In the genomic region with DNA sequence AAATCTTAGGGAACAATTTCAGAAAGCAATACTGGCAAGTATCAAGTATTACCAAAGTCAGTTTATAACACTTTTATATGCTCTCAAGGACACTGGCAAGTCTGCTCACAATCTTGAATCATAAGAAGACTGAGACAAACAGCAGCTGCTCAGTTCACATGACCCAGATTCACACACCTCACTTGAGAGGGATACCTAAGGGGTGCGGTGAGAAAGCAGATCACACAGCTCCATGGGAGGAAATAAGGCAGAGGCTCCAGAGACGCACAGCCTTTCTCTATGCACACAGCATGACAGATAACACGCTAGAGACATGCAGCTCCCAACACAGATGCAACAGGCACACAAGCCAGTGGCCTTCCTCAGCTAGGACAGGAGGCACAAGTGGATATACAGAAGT, we compare ENCODE assay signal across 18 mouse cellular contexts. TPM values are rescaled to one million over a fixed set of nuclear protein-coding genes. Genes with fewer than 3 reads are reported as not detected.
DNase-seq lines count a peak whose midpoint lies in the region.
"Had no signal": no experiment of that assay in that cellular context is flagged by ENCODE, and none has a peak within 500 bp of the region (broad histone marks: within the 10 kb centered on the region; RNA-seq: fewer than 3 reads in every experiment).

No protein-coding gene starts in this region.

- peak; percentile 28 for DNase-seq in gastrocnemius, adult 18-20 months (ENCODE audit: low spot score)
- DNase-seq in gastrocnemius, postnatal 4 days (ENCODE audit: low spot score in 2 of 2), result no peak
- DNase-seq in lung, postnatal 36 days, result peak; percentile 7
- no peak for DNase-seq in lung, postnatal 14 days
- peak; percentile 34 to 48 for DNase-seq in thymus, adult 18-20 months
- DNase-seq in thymus, postnatal 36 days, result peak; percentile 41 to 64
- DNase-seq in urinary bladder, postnatal 10 days (ENCODE audit: low spot score), result no peak
- no peak for DNase-seq in gastrocnemius, adult 8-10 months (ENCODE audit: low spot score in 2 of 2)
- DNase-seq: adrenal gland, postnatal 25 days; cerebellum, adult 9-11 months; forebrain, postnatal 0 days; gastrocnemius, postnatal 10 days; heart, adult 2 months; heart, postnatal 14 days; kidney, adult 2 months; kidney, postnatal 14 days; lung, adult 2 months; lung, postnatal 4 days had no signal

RNA-seq across cellular contexts. Expression of gene Ppp6r3, which starts 45.8 kb away (rescaled TPM):
- 10 to 100 TPM; 57.0 to 65.4 TPM for total RNA-seq in gastrocnemius, adult 18-20 months (2021)
- 10 to 100 TPM; 79.3 to 94.5 TPM for total RNA-seq in gastrocnemius, postnatal 4 days (2021)
- total RNA-seq in gastrocnemius, adult 8-10 months (2022), result 10 to 100 TPM; 54.6 to 64.5 (median 59.5) TPM

Comparison
In these comparisons a context has a peak if more than half of its experiments do, and no peak if none do; other contexts are left out.
1. DNase-seq: peak in gastrocnemius, adult 18-20 months (single experiment), lung, postnatal 36 days (single experiment), thymus, adult 18-20 months (2 of 2) and thymus, postnatal 36 days (2 of 2); none in gastrocnemius, postnatal 4 days (0 of 2), lung, postnatal 14 days (single experiment), urinary bladder, postnatal 10 days (single experiment) and gastrocnemius, adult 8-10 months (0 of 2).